Mouse (Mus musculus): ENCODE results near the gene Gm7982.
"Not testable (repeated sequence)": the region's sequence is repeated elsewhere in the genome, so short reads cannot be mapped to it uniquely, and the experiment has no call there.

The Gm7982 gene

GRCm38 (mm10) chr5:95741714-95742113 lies at the start of gene Gm7982:
Gene Gm7982, plus strand, starts transcription at chr5:95742014.
- DNase-seq (ENCODE audit: low read depth) = not testable (repeated sequence)

DNA sequence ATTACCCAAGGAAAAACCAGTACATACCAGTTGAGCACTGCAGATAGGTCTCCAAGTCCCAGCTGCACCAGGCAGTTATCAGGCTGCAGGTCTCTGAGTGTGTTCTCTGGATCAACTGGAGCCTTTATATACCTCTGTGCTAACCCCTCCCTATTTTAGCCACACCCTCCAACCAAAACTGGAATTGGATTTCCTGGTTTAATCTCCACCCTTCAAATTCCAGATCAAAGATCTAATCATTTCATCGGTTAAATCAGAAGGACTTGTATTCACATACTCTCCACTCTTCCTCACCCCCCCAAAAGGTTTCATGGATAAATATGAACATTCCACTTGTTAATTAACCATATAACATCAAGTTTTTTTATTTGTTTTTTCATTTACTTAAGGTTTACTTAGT lies 5.7 kb upstream of the Gm7982 start, which contains the start of gene Gm7978:
Gene Gm7978, minus strand, starts transcription at position 101 of the 400 bp plus-strand sequence.
- not testable (repeated sequence) for DNase-seq (ENCODE audit: low read depth)

DNA sequence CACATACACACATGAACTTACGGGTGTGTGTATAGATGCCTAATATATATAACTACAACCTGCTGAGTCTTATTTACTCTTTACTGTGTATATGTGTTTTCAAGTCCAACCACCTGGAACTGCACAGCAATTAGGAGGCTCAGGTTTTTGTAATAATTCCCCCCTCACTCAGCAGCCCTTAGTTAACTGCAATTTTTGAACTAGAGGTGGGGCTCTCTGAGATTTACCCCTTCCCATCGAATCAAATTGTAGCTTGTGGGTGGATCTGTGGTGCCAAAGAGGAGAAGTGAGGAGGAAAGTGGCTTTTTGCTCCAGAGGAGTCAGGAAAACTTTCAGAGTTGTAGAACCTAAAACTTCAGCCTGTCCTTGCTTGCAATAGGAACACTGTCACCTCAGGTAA lies 33.9 kb downstream of the Gm7982 start, which contains the start of gene E330014E10Rik:
Gene E330014E10Rik, plus strand, starts transcription at position 301 of the 400 bp plus-strand sequence.
- not testable (repeated sequence) for DNase-seq (ENCODE audit: low read depth)
